ENCODE assay signal across 8 mouse cellular contexts in genomic region chr8:113848653-113849135, GRCm38 (mm10). TPM values are rescaled to one million over a fixed set of nuclear protein-coding genes. Genes with fewer than 3 reads are reported as not detected.
DNase-seq lines count a peak whose midpoint lies in the region; ATAC-seq lines count a peak whose summit lies in the region.

Gene Adamts18 (minus strand): TSS chr8:113848738.

- H3K36me3 ChIP-seq in limb, embryonic 12.5 days: no peaks in the 10 kb centered on the region

- peak within 1 kb of the TSS; percentile 96 for H3K4me2 ChIP-seq in limb, embryonic 12.5 days

- peaks cover 70% of the 10 kb centered on the region for H3K27me3 ChIP-seq in limb, embryonic 12.5 days

- peaks cover 27% of the 10 kb centered on the region for H3K4me1 ChIP-seq in limb, embryonic 12.5 days (replicated peaks)

- H3K9ac ChIP-seq in limb, embryonic 12.5 days (replicated peaks): peak within 1 kb of the TSS; percentile 47

- peaks cover 3% of the 10 kb centered on the region; the same call in 1 of the 2 replicates for H3K9me3 ChIP-seq in limb, embryonic 12.5 days

- under 1% methylated on average over 32 of the region's 32 CpGs for WGBS in limb, embryonic 12.5 days

- peak; percentile 67 for ATAC-seq in limb, embryonic 12.5 days (ENCODE audit: insufficient number of reproducible peaks, insufficient read depth, low FRiP score, low TSS enrichment, low read depth)

- peak within 1 kb of the TSS; percentile 49 for H3K4me3 ChIP-seq in limb, embryonic 12.5 days (replicated peaks)

- peak; percentile 7 for DNase-seq in adrenal gland, adult 2 months
- DNase-seq in adrenal gland, adult 18-20 months (ENCODE audit: low spot score in 2 of 2): no peak
- peak; percentile 7 for DNase-seq in ovary, postnatal 14 days (ENCODE audit: low spot score)
- no peak for DNase-seq in ovary, adult 18-20 months (ENCODE audit: low spot score)
- peak; percentile 19 for DNase-seq in heart, postnatal 4 days
- DNase-seq in right cerebral cortex, postnatal 10 days (ENCODE audit: low spot score in 2 of 2): peak; percentile 64 to 70
- no peak for DNase-seq in urinary bladder, postnatal 36 days (ENCODE audit: low spot score in 2 of 2)

- peak within 1 kb of the TSS; percentile 29; the same call in 1 of the 2 replicates for H3K27ac ChIP-seq in limb, embryonic 12.5 days

RNA-seq across cellular contexts. Expression of gene Adamts18, which starts in this region (rescaled TPM):
- not detected for total RNA-seq in adrenal gland, adult 2 months (2021)
- polyA plus RNA-seq in adrenal gland, adult 2 months (2012; rRNA removed): 0.02 and 0.09 TPM in 2 replicates
- total RNA-seq in adrenal gland, adult 18-20 months (2021): not detected
- under 1 TPM; 0.12 to 0.20 TPM for total RNA-seq in heart, postnatal 4 days (2021)
- 5.6 and 6.3 TPM in 2 replicates for polyA plus RNA-seq in limb, embryonic 12.5 days (2016; fragmentation: Nextera tagmentation; extraction: Ambion mirVana)

Comparison
In these comparisons a context has a peak if more than half of its experiments do, and no peak if none do; other contexts are left out.
1. DNase-seq: peak in ovary, postnatal 14 days (single experiment) and right cerebral cortex, postnatal 10 days (2 of 2); none in adrenal gland, adult 18-20 months (0 of 2), ovary, adult 18-20 months (single experiment) and urinary bladder, postnatal 36 days (0 of 2).
2. Peak in DNase-seq in adrenal gland, adult 2 months; RNA of the gene not detected or under 1 TPM.
3. Peak in DNase-seq in heart, postnatal 4 days; RNA of the gene not detected or under 1 TPM.